Mouse (Mus musculus): ENCODE data around the gene Ppp2ca. TPM values are rescaled to one million over a fixed set of nuclear protein-coding genes. Genes with fewer than 3 reads are reported as not detected.

Ppp2ca gene
- 90.0 and 93.8 TPM in 2 replicates for polyA plus RNA-seq (2016; fragmentation: Nextera tagmentation; extraction: Ambion mirVana)

GRCm38 (mm10) chr11:52098398-52098946 lies at the start of gene Ppp2ca:
Gene Ppp2ca, plus strand, starts transcription at chr11:52098681.
- Histone ChIP-seq H3K27me3 (ENCODE audit: low read depth, poor library complexity, severe bottlenecking) (no peaks in the 10 kb centered on the region), H3K4me3 (peak within 1 kb of the TSS; percentile 98), H3K36me3 (peaks cover 14% of the 10 kb centered on the region; the same call in 1 of the 2 replicates), H3K4me1 (peaks cover 31% of the 10 kb centered on the region), H3K27ac (replicated peaks) (peak within 1 kb of the TSS; percentile 99), H3K9me3 (replicated peaks) (no peaks in the 10 kb centered on the region)
- peak; percentile 98 for DNase-seq (ENCODE audit: low spot score)
- WGBS: under 1% methylated on average over 53 of the region's 53 CpGs

GRCm38 (mm10) chr11:52053371-52053770 lies 45.1 kb upstream of the Ppp2ca start:
- H3K9me3 ChIP-seq (replicated peaks): no peaks in the 10 kb centered on the region
- no peak for DNase-seq (ENCODE audit: low spot score)
- no peaks in the 10 kb centered on the region for H3K4me1 ChIP-seq
- no peaks in the 10 kb centered on the region for H3K27me3 ChIP-seq (ENCODE audit: low read depth, poor library complexity, severe bottlenecking)
- H3K36me3 ChIP-seq: no peaks in the 10 kb centered on the region
- H3K27ac ChIP-seq (replicated peaks): no peak overlapping the region
- WGBS: 95% methylated on average over 6 of the region's 6 CpGs
- no peak overlapping the region for H3K4me3 ChIP-seq

DNA sequence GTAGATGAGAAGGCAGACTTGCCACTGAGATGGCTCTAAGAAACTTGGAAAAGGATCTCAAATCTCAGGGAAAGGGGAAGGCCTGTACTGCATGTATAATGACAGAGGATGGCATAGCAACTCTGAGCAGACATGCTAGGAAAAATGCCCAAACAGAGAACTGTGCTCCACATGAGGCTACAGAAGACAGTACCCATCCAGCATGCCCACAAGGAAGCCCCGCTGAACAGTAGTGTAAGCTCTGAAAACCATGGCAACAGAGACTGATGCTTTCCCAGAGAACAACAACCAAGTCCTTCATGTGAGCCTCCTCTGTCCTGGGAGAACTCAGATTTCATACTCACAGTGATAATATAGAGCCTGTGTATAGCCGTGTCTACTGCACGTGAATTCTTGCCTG lies 43.8 kb upstream of the Ppp2ca start:
- H3K4me1 ChIP-seq: no peaks in the 10 kb centered on the region
- no peaks in the 10 kb centered on the region for H3K9me3 ChIP-seq (replicated peaks)
- H3K4me3 ChIP-seq: no peak overlapping the region
- DNase-seq (ENCODE audit: low spot score): no peak
- no peak overlapping the region for H3K27ac ChIP-seq (replicated peaks)
- no peaks in the 10 kb centered on the region for H3K27me3 ChIP-seq (ENCODE audit: low read depth, poor library complexity, severe bottlenecking)
- 83% methylated on average over 3 of the region's 3 CpGs for WGBS
- H3K36me3 ChIP-seq: no peaks in the 10 kb centered on the region

DNA sequence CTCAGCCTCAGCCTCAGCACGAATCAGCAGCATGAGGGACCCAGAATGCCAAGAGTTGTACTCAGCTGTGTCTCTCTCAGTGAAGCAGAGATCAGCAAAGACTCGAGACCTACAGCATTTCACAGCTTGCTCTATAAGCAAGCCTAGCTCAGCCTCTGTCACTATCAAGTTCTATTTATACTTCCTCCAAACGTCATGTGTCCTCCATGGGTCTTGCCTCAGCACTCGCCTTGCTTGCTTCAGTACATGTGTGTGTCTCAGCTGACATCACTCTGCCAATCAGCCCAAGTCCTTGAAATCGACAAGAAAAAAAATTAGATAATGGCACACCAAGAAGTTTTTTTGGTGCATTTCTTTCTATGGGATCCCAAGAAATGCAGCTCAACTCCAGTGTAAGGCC lies 42.3 kb upstream of the Ppp2ca start:
- Histone ChIP-seq H3K4me1 (no peaks in the 10 kb centered on the region), H3K27ac (replicated peaks) (no peak overlapping the region), H3K36me3 (no peaks in the 10 kb centered on the region), H3K4me3 (no peak overlapping the region), H3K27me3 (ENCODE audit: low read depth, poor library complexity, severe bottlenecking) (no peaks in the 10 kb centered on the region), H3K9me3 (replicated peaks) (no peaks in the 10 kb centered on the region)
- DNase-seq (ENCODE audit: low spot score): no peak
- WGBS: 91% methylated on average over 5 of the region's 5 CpGs

- Histone ChIP-seq H3K9me3 (replicated peaks) (no peaks in the 10 kb centered on the region), H3K27me3 (ENCODE audit: low read depth, poor library complexity, severe bottlenecking) (no peaks in the 10 kb centered on the region), H3K36me3 (no peaks in the 10 kb centered on the region), H3K4me3 (no peak overlapping the region), H3K27ac (replicated peaks) (no peak overlapping the region), H3K4me1 (no peaks in the 10 kb centered on the region)
- WGBS: 81% methylated on average over 5 of the region's 5 CpGs
- DNase-seq (ENCODE audit: low spot score): no peak
Observed at GRCm38 (mm10) chr11:52059001-52059400, 39.5 kb upstream of the Ppp2ca start.

- Histone ChIP-seq H3K4me3 (no peak overlapping the region), H3K4me1 (no peaks in the 10 kb centered on the region), H3K9me3 (replicated peaks) (no peaks in the 10 kb centered on the region), H3K36me3 (no peaks in the 10 kb centered on the region), H3K27ac (replicated peaks) (no peak overlapping the region), H3K27me3 (ENCODE audit: low read depth, poor library complexity, severe bottlenecking) (no peaks in the 10 kb centered on the region)
- no peak for DNase-seq (ENCODE audit: low spot score)
- WGBS: 95% methylated on average over 4 of the region's 4 CpGs
Observed at GRCm38 (mm10) chr11:52060315-52060714, 38.2 kb upstream of the Ppp2ca start.

DNA sequence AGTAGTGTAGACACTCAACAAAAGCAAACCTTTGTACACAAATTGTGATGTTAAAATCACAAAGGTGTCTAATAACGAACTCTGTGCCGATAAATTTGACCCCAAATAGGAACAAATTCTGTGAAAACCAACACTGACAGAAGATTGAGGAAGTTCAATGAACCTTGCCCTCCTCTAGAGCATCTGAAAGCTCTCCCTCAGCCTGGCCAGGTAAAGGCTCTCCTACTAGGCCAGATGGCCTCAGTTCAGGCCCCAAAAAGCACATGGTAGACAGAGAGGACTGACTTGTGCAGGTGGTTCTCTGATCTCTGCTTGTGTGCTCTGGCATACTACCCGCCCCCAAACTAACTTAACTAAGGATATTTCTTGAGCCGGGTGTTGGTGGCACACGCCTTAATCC lies 36.1 kb upstream of the Ppp2ca start:
- DNase-seq (ENCODE audit: low spot score): no peak
- H3K27ac ChIP-seq (replicated peaks): no peak overlapping the region
- no peaks in the 10 kb centered on the region for H3K9me3 ChIP-seq (replicated peaks)
- WGBS: 95% methylated on average over 5 of the region's 5 CpGs
- H3K4me3 ChIP-seq: no peak overlapping the region
- no peaks in the 10 kb centered on the region for H3K27me3 ChIP-seq (ENCODE audit: low read depth, poor library complexity, severe bottlenecking)
- H3K4me1 ChIP-seq: peaks cover 8% of the 10 kb centered on the region
- H3K36me3 ChIP-seq: no peaks in the 10 kb centered on the region

GRCm38 (mm10) chr11:52064398-52064797 lies 34.1 kb upstream of the Ppp2ca start:
- no peaks in the 10 kb centered on the region for H3K9me3 ChIP-seq (replicated peaks)
- H3K4me1 ChIP-seq: peaks cover 8% of the 10 kb centered on the region
- DNase-seq (ENCODE audit: low spot score): no peak
- H3K36me3 ChIP-seq: no peaks in the 10 kb centered on the region
- no peak overlapping the region for H3K27ac ChIP-seq (replicated peaks)
- no peaks in the 10 kb centered on the region for H3K27me3 ChIP-seq (ENCODE audit: low read depth, poor library complexity, severe bottlenecking)
- no peak overlapping the region for H3K4me3 ChIP-seq
- WGBS: 58% methylated on average over 3 of the region's 3 CpGs

DNA sequence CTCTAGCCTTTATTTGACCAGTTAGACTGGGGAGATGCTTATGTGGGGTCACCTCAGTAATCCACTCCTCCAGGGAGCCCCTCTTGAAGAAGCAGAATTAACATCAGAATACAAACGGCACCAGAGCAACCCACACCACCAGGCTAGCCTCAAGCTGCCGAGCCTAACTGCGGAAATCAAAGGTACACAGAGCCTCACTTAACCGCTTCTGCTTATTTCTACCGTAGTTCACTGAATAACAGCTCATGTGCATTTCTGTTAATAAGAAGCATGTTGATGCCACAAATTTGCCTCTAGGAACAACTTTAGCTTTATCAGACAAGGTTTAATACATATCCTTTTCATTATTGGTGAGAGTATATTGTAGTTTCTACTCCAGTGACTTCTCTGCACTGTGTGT lies 32.6 kb upstream of the Ppp2ca start:
- Histone ChIP-seq H3K27me3 (ENCODE audit: low read depth, poor library complexity, severe bottlenecking) (no peaks in the 10 kb centered on the region), H3K4me1 (peaks cover 8% of the 10 kb centered on the region), H3K36me3 (no peaks in the 10 kb centered on the region), H3K4me3 (no peak overlapping the region), H3K27ac (replicated peaks) (0 out of 2 replicates have a peak overlapping the region, but pooled peaks have one; percentile 53), H3K9me3 (replicated peaks) (no peaks in the 10 kb centered on the region)
- DNase-seq (ENCODE audit: low spot score): no peak
- 9% methylated on average over 5 of the region's 5 CpGs for WGBS

GRCm38 (mm10) chr11:52071768-52072167 lies 26.7 kb upstream of the Ppp2ca start:
- Histone ChIP-seq H3K4me1 (peaks cover 10% of the 10 kb centered on the region; the same call in 1 of the 2 replicates), H3K9me3 (replicated peaks) (no peaks in the 10 kb centered on the region), H3K4me3 (no peak overlapping the region), H3K27ac (replicated peaks) (no peak overlapping the region), H3K27me3 (ENCODE audit: low read depth, poor library complexity, severe bottlenecking) (no peaks in the 10 kb centered on the region), H3K36me3 (no peaks in the 10 kb centered on the region)
- no peak for DNase-seq (ENCODE audit: low spot score)
- WGBS: 90% methylated on average over 10 of the region's 10 CpGs

DNA sequence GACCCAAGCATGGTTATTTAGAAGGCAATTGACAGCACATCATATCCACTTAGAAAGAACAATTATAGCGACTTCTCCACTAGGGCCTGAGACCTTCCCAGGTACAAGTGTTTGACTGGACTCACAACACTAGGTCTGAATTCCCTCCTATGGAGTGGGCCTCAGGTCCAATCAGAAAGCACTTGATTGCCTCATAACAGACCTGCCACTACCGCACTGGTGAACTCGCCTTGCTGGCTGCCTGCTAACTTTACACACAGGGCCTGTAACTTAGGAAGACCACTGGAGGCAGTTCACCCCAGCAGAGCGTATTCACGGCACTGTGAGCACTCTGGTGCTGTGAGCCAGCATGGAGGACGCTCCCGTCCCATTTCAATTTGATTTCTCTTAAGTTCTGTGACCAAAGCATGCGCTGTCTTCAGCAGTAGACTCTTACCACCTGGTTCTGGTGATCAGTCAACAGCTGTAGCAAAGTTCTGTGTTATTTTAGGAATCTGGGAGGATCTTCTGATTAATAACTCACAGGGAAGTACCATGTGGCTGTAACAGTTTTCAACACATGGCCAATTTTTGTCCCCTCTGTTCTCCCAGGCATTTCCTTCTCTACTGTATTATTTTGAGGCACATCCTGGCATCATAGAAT lies 24.8 kb upstream of the Ppp2ca start:
- Histone ChIP-seq H3K9me3 (replicated peaks) (no peaks in the 10 kb centered on the region), H3K27me3 (ENCODE audit: low read depth, poor library complexity, severe bottlenecking) (no peaks in the 10 kb centered on the region), H3K27ac (replicated peaks) (no peak overlapping the region), H3K4me3 (no peak overlapping the region), H3K36me3 (no peaks in the 10 kb centered on the region), H3K4me1 (peaks cover 10% of the 10 kb centered on the region; the same call in 1 of the 2 replicates)
- DNase-seq (ENCODE audit: low spot score): no peak
- 81% methylated on average over 8 of the region's 8 CpGs for WGBS

GRCm38 (mm10) chr11:52074626-52075470 lies 23.6 kb upstream of the Ppp2ca start:
- Histone ChIP-seq H3K4me3 (no peak overlapping the region), H3K27me3 (ENCODE audit: low read depth, poor library complexity, severe bottlenecking) (no peaks in the 10 kb centered on the region), H3K9me3 (replicated peaks) (no peaks in the 10 kb centered on the region), H3K27ac (replicated peaks) (no peak overlapping the region), H3K36me3 (no peaks in the 10 kb centered on the region), H3K4me1 (peaks cover 11% of the 10 kb centered on the region)
- 79% methylated on average over 14 of the region's 14 CpGs for WGBS
- DNase-seq (ENCODE audit: low spot score): no peak

Measured in midbrain, embryonic 10.5 days (tissue).